Mouse (Mus musculus): ENCODE data around the gene Gm49342.
"Not testable (repeated sequence)": the region's sequence is repeated elsewhere in the genome, so short reads cannot be mapped to it uniquely, and the experiment has no call there.

- TF ChIP-seq CTCF (conservative IDR thresholded peaks at IDR 0.05; ENCODE audit: insufficient read depth, insufficient read length, low read depth, low read length); POLR2A (IDR thresholded peaks at IDR 0.05; ENCODE audit: low read depth, low read length): not testable (repeated sequence)
Observed at GRCm38 (mm10) chr14:50973054-50973453, 28.7 kb downstream of the Gm49342 start.

All from kidney, adult 2 months (tissue).